Mouse (Mus musculus) WW6 (cell line): ENCODE results near the gene Zer1.
A peak's percentile ranks its signal among the peaks of the same experiment; 100 is the strongest.

Experiments
- DNase-seq: peaks from one replicate; pipeline ENCODE4 v3.0.0-alpha.2; 2013; ENCODE audit warnings: low read depth, low spot score

Zer1 gene

DNA sequence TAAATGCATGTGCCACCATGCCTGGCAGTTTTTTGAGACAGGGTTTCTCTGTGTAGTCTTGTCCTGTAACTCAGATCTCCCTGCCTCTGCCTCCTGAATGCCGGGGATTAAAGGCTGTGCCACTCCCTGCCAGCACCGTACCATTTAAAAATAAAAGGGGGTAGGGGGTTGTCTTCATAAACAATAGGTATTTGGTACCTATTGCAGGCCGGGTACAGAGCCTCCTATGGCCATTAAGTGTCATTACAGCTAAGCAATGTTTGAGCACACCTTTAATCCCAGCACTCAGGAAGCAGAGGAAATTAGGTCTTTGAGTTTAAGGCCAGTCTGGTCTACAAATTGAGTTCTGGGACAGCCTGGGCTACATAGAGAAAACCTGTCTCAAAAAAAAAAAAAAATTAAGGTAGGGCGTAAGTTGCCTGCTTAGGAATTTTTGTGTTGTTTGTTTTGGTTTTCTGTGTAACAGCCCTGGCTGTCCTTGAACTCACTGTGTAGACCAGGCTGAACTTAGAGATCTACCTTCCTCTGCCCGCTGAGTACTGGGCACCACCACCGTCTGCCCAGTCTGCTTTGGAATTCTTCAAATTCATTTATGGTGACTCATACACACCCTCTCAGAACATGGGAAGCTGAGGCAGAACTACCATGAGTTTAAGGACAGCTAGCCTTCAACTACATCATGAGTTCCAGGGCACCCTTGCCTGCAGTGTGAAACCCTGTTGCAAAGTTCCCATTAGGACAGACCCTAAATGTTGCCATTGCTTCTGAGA lies 72.2 kb downstream of the Zer1 start:
- no peak for DNase-seq

DNA sequence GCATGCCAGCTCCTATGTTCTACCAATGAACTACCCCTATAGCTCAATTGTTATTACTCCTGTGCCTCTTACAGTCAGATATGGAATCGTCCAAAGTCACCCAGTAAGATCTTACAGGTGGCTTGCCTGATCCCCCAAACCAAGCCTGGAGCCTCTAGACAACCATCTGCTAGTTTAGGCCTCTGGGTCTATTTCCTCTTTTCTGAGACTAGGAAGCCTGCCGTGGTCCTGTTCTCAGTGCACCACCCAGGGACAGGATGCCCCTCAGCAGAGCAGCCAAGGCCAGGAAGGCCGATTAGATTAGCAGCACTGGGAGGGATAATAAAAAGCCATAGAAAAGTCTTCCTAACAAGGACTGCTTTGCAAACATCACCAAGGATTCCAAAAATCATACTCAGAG lies 74.6 kb downstream of the Zer1 start:
- no peak for DNase-seq

GRCm38 (mm10) chr2:30048699-30049388 lies 75.5 kb downstream of the Zer1 start, which contains the start of gene Wdr34:
TSS of gene Wdr34 (minus strand) at chr2:30048881.
- peak; percentile 87 for DNase-seq

DNA sequence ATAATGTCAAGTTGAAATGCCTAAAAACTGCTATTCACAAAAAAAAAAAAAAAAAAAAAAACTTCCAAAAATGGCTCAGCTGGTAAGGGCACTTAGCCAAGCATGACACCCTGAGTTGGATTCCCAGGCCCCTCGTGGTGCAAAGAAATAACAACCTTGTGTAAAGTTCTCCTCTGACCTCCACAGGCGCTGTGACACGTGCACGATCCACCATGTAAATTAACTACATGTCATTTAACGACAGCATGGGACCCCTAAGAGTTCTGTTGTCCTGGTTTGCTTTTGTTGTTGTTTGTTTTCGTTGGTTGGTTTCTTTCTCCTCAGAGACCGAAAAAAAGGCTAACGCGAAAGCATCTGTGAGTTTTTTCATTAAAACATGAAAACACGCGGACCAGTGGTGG lies 76.3 kb downstream of the Zer1 start:
- DNase-seq: no peak
